24 mouse cellular contexts compared by ENCODE assay signal in the genomic region with DNA sequence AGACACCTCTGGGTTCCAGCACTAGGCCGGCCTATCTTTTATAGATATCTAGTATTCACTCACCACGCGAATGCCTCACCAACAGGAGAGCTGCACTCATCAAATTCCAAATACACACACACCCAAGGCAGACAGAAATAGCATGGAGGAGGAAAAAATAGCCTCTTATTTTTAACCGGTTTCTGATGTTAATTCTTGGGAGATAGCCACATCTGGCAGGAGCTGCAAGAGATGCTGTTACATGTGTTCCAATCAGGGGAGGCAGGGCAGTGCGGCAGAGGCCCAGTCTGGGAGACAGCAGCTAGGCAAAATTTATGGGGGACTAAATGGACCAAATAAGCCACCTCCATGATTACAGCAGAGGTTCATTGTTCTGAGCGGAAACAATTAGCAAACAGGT.
DNase-seq lines count a peak whose midpoint lies in the region; ATAC-seq lines count a peak whose summit lies in the region.
"Had no signal": no experiment of that assay in that cellular context is flagged by ENCODE, and none has a peak within 500 bp of the region (broad histone marks: within the 10 kb centered on the region; RNA-seq: fewer than 3 reads in every experiment).

No protein-coding gene starts in this region.

- intact Hi-C loops in gastrocnemius, postnatal 14 days (cut with DNase I; ENCODE audit: low total_unique reads): no loop called here

- H3K27me3 ChIP-seq in forebrain, embryonic 14.5 days (replicated peaks; ENCODE audit: control insufficient read depth, insufficient read depth, low read length): no peaks in the 10 kb centered on the region
- H3K27me3 ChIP-seq: embryonic facial prominence, embryonic 15.5 days; forebrain, embryonic 15.5 days; heart, embryonic 13.5 days; hindbrain, embryonic 12.5 days; hindbrain, embryonic 15.5 days had no signal

- no peaks in the 10 kb centered on the region for H3K4me1 ChIP-seq in forebrain, embryonic 14.5 days (ENCODE audit: control insufficient read depth, insufficient read depth, low read length)
- H3K4me1 ChIP-seq: embryonic facial prominence, embryonic 15.5 days; heart, embryonic 10.5 days; heart, embryonic 13.5 days; hindbrain, embryonic 12.5 days; hindbrain, embryonic 15.5 days had no signal

- no peaks in the 10 kb centered on the region for H3K9me3 ChIP-seq in forebrain, embryonic 14.5 days (replicated peaks; ENCODE audit: control insufficient read depth, low read length)
- H3K9me3 ChIP-seq: embryonic facial prominence, embryonic 15.5 days; forebrain, embryonic 15.5 days; heart, embryonic 10.5 days; hindbrain, embryonic 15.5 days had no signal

- DNase-seq in frontal cortex, adult 2 months (ENCODE audit: extremely low spot score in 1 of 2, low spot score in 1 of 2): peak; percentile 7 to 9
- DNase-seq in frontal cortex, postnatal 10 days (ENCODE audit: low spot score in 2 of 2): no peak
- DNase-seq in gastrocnemius, adult 8-10 months (ENCODE audit: low spot score in 2 of 2): peak; percentile 18 to 34
- DNase-seq in gastrocnemius, postnatal 14 days: no peak
- DNase-seq in right cerebral cortex, postnatal 10 days (ENCODE audit: low spot score in 2 of 2): peak; percentile 33 to 37
- no peak for DNase-seq in right cerebral cortex, postnatal 25 days
- no peak for DNase-seq in forebrain, embryonic 14.5 days (ENCODE audit: low spot score)
- DNase-seq: adrenal gland, adult 2 months; adrenal gland, postnatal 14 days; cerebellum, adult 11-12 months; cerebellum, adult 8-10 months; cerebellum, postnatal 10 days; cerebellum, postnatal 36 days; embryo, embryonic 11 days; heart, adult 2 months; kidney, adult 2 months had no signal

- no peak for ATAC-seq in forebrain, embryonic 14.5 days
- ATAC-seq: CD4-positive, CD25-positive, alpha-beta regulatory T cell, adult 4 months; forebrain, embryonic 15.5 days; intestine, postnatal 0 days had no signal

- 89% methylated on average over 6 of the region's 6 CpGs for WGBS in forebrain, embryonic 14.5 days

- H3K9ac ChIP-seq in forebrain, embryonic 14.5 days (ENCODE audit: low read length): no peak overlapping the region
- H3K9ac ChIP-seq: embryonic facial prominence, embryonic 15.5 days; forebrain, embryonic 15.5 days; heart, embryonic 13.5 days; hindbrain, embryonic 12.5 days; hindbrain, embryonic 15.5 days had no signal

- no peaks in the 10 kb centered on the region for H3K36me3 ChIP-seq in forebrain, embryonic 14.5 days (ENCODE audit: control insufficient read depth, insufficient read depth, low read length)
- H3K36me3 ChIP-seq: embryonic facial prominence, embryonic 15.5 days; forebrain, embryonic 15.5 days; heart, embryonic 10.5 days; heart, embryonic 13.5 days; hindbrain, embryonic 12.5 days; hindbrain, embryonic 15.5 days had no signal

- H3K27ac ChIP-seq in forebrain, embryonic 14.5 days (ENCODE audit: low read depth, low read length): no peak overlapping the region
- H3K27ac ChIP-seq: embryonic facial prominence, embryonic 15.5 days; forebrain, embryonic 15.5 days; heart, adult 2 months; heart, embryonic 10.5 days; heart, embryonic 13.5 days; hindbrain, embryonic 12.5 days; hindbrain, embryonic 15.5 days had no signal

- no peak overlapping the region for H3K4me2 ChIP-seq in forebrain, embryonic 14.5 days (ENCODE audit: low read length)
- H3K4me2 ChIP-seq: embryonic facial prominence, embryonic 15.5 days; forebrain, embryonic 15.5 days; heart, embryonic 13.5 days; hindbrain, embryonic 12.5 days; hindbrain, embryonic 15.5 days had no signal

- no peak overlapping the region for H3K4me3 ChIP-seq in forebrain, embryonic 14.5 days (ENCODE audit: low read depth, low read length)
- H3K4me3 ChIP-seq: embryonic facial prominence, embryonic 15.5 days; forebrain, embryonic 15.5 days; heart, adult 2 months; heart, embryonic 10.5 days; heart, embryonic 13.5 days; hindbrain, embryonic 12.5 days; hindbrain, embryonic 15.5 days had no signal

Comparison
In these comparisons a context has a peak if more than half of its experiments do, and no peak if none do; other contexts are left out.
1. DNase-seq: peak in frontal cortex, adult 2 months (2 of 2), gastrocnemius, adult 8-10 months (2 of 2) and right cerebral cortex, postnatal 10 days (2 of 2); none in frontal cortex, postnatal 10 days (0 of 2), gastrocnemius, postnatal 14 days (single experiment), right cerebral cortex, postnatal 25 days (single experiment) and forebrain, embryonic 14.5 days (single experiment).